Mouse (Mus musculus) brown adipose tissue, adult 24 weeks (tissue): ENCODE measurements around the gene Slc6a13. TPM values are rescaled to one million over a fixed set of nuclear protein-coding genes. Genes with fewer than 3 reads are reported as not detected.

Experiments used
- H3K27ac ChIP-seq: fragments of 200-500 bp; replicated peaks from 2 replicates; pipeline ENCODE4 v1.5.1; 2012; ENCODE audit warnings: low read depth, mild to moderate bottlenecking, low read length
- H3K4me1 ChIP-seq: fragments of 200-500 bp; 2 replicates; pipeline ENCODE4 v1.6.1; 2012; ENCODE audit warnings: low read length, mixed read lengths; ENCODE audit not compliant: control insufficient read depth, insufficient read depth, insufficient read length
- H3K4me3 ChIP-seq: fragments of 200-500 bp; 2 replicates; pipeline ENCODE4 v1.5.1; 2012; ENCODE audit warnings: low read depth, mild to moderate bottlenecking, low read length, moderate library complexity; ENCODE audit not compliant: insufficient read depth
- polyA plus RNA-seq: library from polyadenylated mRNA; stranded (reverse); fragments of >200 nt; gene quantifications from 2 replicates; pipeline ENCODE4 v1.2.4, GENCODE M21; 2012; ENCODE audit not compliant: missing spikeins, insufficient read depth, insufficient read length

Slc6a13 gene
- polyA plus RNA-seq, 1 experiment = 4.9 TPM

GRCm38 (mm10) chr6:121380576-121380975, 80.5 kb downstream of the Slc6a13 start:
- peak overlapping the region; percentile 62 for H3K27ac ChIP-seq
- no peaks in the 10 kb centered on the region for H3K4me1 ChIP-seq
- 0 out of 2 replicates have a peak overlapping the region, but pooled peaks have one; percentile 13 for H3K4me3 ChIP-seq

GRCm38 (mm10) chr6:121382071-121382470, 82.0 kb downstream of the Slc6a13 start:
- Histone ChIP-seq H3K27ac (peak overlapping the region; percentile 78), H3K4me1 (no peaks in the 10 kb centered on the region), H3K4me3 (no peak overlapping the region)

GRCm38 (mm10) chr6:121385397-121385796, 85.4 kb downstream of the Slc6a13 start:
- Histone ChIP-seq H3K4me3 (no peak overlapping the region), H3K4me1 (no peaks in the 10 kb centered on the region), H3K27ac (no peak overlapping the region)

Other genes with a start within 250 kb of the Slc6a13 start
- gene Mical3, start 169.2 kb upstream of the Slc6a13 start, polyA plus RNA-seq = 33.3 and 42.4 TPM in 2 replicates
- 3.9 and 4.1 TPM in 2 replicates for gene Pex26, start 116.6 kb upstream of the Slc6a13 start, polyA plus RNA-seq
- gene Tuba8, start 89.5 kb upstream of the Slc6a13 start, polyA plus RNA-seq = 38.7 and 83.7 TPM in 2 replicates
- 1.8 and 2.3 TPM in 2 replicates for gene Usp18, start 54.3 kb upstream of the Slc6a13 start, polyA plus RNA-seq
- gene Slc6a12, start 42.8 kb downstream of the Slc6a13 start, polyA plus RNA-seq = 0.71 and 1.6 TPM in 2 replicates
- gene Iqsec3, start 173.5 kb downstream of the Slc6a13 start, polyA plus RNA-seq = 0.29 and 0.36 TPM in 2 replicates